Mouse (Mus musculus): Measurements from ENCODE around the gene Mms19. TPM values are rescaled to one million over a fixed set of nuclear protein-coding genes. Genes with fewer than 3 reads are reported as not detected.
A peak's percentile ranks its signal among the peaks of the same experiment; 100 is the strongest.

The Mms19 gene
- total RNA-seq, 4 experiments from 2014 or later: 16.0 to 23.9 (median 20.6) TPM

DNA sequence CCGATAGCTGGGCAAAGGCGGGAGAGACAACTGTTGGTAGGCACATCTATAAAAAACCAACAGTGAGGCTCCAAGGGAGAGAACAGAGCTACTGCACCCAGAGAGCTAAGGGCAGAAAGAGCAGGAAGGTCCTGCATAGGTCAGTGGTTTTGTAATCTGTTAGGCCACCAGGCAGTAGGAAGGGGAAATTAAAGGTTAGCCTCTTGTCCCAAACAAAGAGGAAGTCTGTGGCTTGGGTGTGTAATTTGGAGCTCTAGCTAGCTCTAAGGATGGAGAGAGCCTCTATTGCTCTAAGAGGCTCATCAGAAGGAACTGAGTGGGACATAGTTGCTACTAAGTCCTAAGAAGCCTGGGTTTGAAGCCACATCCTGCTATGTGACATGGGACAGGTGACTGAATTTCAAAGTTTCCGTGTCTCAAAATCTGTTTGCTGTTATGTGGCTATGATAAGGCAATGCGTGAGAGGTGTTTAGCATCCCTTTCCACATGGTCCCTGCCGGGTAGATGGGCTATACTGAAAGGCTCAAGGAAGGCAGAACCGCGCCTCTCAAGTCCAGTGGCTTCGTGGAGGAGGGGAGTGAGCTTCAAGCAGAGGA, 80.4 kb downstream of the Mms19 start:
- DNase-seq (ENCODE audit: low spot score): no peak

- DNase-seq (ENCODE audit: low spot score): peak; percentile 34
Measured at GRCm38 (mm10) chr19:41898860-41899259, 82.1 kb downstream of the Mms19 start.

DNA sequence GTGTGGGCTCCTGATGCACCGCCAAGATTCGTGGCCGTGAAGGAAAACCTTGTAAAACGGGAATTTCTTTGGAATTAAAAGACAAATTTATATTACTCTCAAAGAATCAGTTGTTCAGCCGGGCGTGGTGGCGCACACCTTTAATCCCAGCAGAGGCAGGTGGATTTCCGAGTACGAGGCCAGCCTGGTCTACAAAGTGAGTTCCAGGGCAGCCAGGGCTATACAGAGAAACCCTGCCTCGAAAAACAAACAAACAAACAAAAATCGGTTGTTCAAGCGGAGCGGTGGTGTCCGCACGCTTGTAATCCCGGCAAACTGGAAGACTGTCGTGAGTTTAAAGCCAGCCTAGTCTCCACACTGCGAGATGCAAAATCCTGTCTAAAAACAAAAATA, 84.6 kb downstream of the Mms19 start:
- no peak for DNase-seq (ENCODE audit: low spot score)

DNA sequence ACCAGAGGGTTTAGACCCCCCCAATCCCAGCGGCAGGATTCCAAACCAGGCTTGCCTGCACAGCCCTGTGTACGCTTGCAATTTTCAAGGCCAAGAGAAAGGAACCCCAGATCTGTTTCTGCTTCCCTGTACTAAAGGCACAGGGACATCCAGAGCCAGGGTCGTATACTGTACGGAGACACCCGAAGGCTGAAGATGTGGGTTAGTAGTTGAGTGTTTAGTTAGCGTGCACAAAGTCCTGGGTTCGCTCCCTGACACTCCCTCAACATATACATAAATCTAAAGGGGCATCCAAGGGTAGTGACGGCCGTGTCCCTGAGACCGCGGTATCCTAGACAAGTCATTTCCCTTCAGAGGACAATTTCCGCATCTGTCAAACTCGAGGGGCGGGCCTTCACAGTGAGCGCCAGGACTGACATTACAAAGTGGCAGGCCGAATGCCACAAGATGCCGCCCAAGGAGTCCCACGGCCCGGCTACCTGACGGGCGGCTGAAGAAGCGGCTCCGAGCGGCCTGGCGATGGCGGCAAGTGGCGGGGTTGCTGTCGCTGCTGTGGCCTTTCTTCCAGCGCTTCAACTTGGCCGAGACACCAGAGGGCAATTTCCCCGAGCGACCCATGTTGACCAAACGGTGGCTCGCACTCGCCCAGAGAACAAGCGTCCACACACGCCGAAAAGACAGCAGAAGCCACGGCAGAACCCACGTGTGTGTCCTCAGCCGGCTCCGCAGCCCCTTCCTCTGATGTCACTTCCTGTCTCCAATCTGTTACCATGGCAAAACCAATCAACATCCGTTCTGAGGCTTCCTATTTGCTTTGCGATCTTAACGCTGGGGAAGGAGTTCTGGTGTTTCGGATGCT, 85.3 kb downstream of the Mms19 start, which contains the start of gene Rrp12:
Rrp12 (minus strand) TSS at position 714 of the 859 bp plus-strand sequence.
- DNase-seq (ENCODE audit: low spot score): peak; percentile 92

GRCm38 (mm10) chr19:41894959-41895358, 86.0 kb downstream of the Mms19 start:
- no peak for DNase-seq (ENCODE audit: low spot score)

Other genes starting within 250 kb of the Mms19 start
- gene Slit1, start 237.5 kb downstream of the Mms19 start, total RNA-seq (2022): under 1 TPM in 3 of 4 experiments, not detected in 1; 0.06 to 0.44 (median 0.09) TPM
- gene Arhgap19, start 179.1 kb downstream of the Mms19 start, total RNA-seq (2022): 1 to 10 TPM; 1.6 to 2.6 (median 2.0) TPM
- gene Frat1, start 151.2 kb downstream of the Mms19 start, total RNA-seq (2022): 1 to 10 TPM; 1.9 to 4.5 (median 3.4) TPM
- gene Frat2, start 133.0 kb downstream of the Mms19 start, total RNA-seq (2022): 1 to 10 TPM; 2.2 to 4.6 (median 2.5) TPM
- 10 to 100 TPM; 16.4 to 18.7 (median 18.5) TPM for gene Rrp12, start 85.0 kb downstream of the Mms19 start, total RNA-seq (2022)
- gene Pgam1, start 69.2 kb downstream of the Mms19 start, total RNA-seq (2022): 100 to 1,000 TPM in 3 of 4 experiments, 10 to 100 TPM in 1; 94.6 to 149 (median 113) TPM
- 10 to 100 TPM; 11.9 to 14.7 (median 13.7) TPM for gene Exosc1, start 47.7 kb downstream of the Mms19 start, total RNA-seq (2022)
- gene Zdhhc16, start 47.7 kb downstream of the Mms19 start, total RNA-seq (2022): 10 to 100 TPM; 12.4 to 14.1 (median 13.1) TPM
- 10 to 100 TPM; 15.9 to 18.2 (median 16.5) TPM for gene Ubtd1, start 606 bp upstream of the Mms19 start, total RNA-seq (2022)
- under 1 TPM in 3 of 4 experiments, not detected in 1; 0.49 to 0.63 (median 0.53) TPM for gene Ankrd2, start 54.8 kb upstream of the Mms19 start, total RNA-seq (2022)
- 1 to 10 TPM in 3 of 4 experiments, under 1 TPM in 1; 0.92 to 2.5 (median 1.5) TPM for gene Hoga1, start 64.5 kb upstream of the Mms19 start, total RNA-seq (2022)
- gene 4933411K16Rik, start 71.1 kb upstream of the Mms19 start, total RNA-seq (2022): under 1 TPM in 2 of 4 experiments, not detected in 2; 0.22 to 0.31 TPM
- 1 to 10 TPM; 2.2 to 4.0 (median 2.4) TPM for gene Morn4, start 105.2 kb upstream of the Mms19 start, total RNA-seq (2022)
- 10 to 100 TPM; 17.7 to 23.2 (median 22.2) TPM for gene Pi4k2a, start 109.3 kb upstream of the Mms19 start, total RNA-seq (2022)
- 10 to 100 TPM; 11.1 to 16.5 (median 13.6) TPM for gene Avpi1, start 147.9 kb upstream of the Mms19 start, total RNA-seq (2022)
- gene Marveld1, start 166.2 kb upstream of the Mms19 start, total RNA-seq (2022): 10 to 100 TPM; 19.4 to 22.3 (median 20.0) TPM
- gene Zfyve27, start 182.8 kb upstream of the Mms19 start, total RNA-seq (2022): 10 to 100 TPM; 16.8 to 25.4 (median 21.6) TPM
- 10 to 100 TPM in 1 of 4 experiments, 1 to 10 TPM in 3; 5.6 to 11.1 (median 6.1) TPM for gene Sfrp5, start 221.1 kb upstream of the Mms19 start, total RNA-seq (2022)